Mouse (Mus musculus) heart, embryonic 13.5 days (tissue): ENCODE results near the gene Slc41a3. TPM values are rescaled to one million over a fixed set of nuclear protein-coding genes. Genes with fewer than 3 reads are reported as not detected.
"Not testable (repeated sequence)": the region's sequence is repeated elsewhere in the genome, so short reads cannot be mapped to it uniquely, and the experiment has no call there.

Experiments
- ATAC-seq: fragments of 200-750 bp; cut with Nextera tagmentation; 2 replicates; pipeline ENCODE4 v1.8.0; 2017; ENCODE audit warnings: moderate TSS enrichment; ENCODE audit not compliant: insufficient number of reproducible peaks, low FRiP score, low TSS enrichment; ENCODE audit errors: extremely low read depth
- H3K27ac ChIP-seq: fragments of 300-500 bp; sonication (generic); replicated peaks from 2 replicates; pipeline ENCODE4 v1.5.1; 2015; ENCODE audit warnings: moderate library complexity, mild to moderate bottlenecking, inconsistent platforms
- H3K27me3 ChIP-seq: fragments of 300-500 bp; sonication (generic); replicated peaks from 2 replicates; pipeline ENCODE4 v1.6.1; 2015; ENCODE audit warnings: mild to moderate bottlenecking, inconsistent platforms
- H3K36me3 ChIP-seq: fragments of 300-500 bp; sonication (generic); 2 replicates; pipeline ENCODE4 v1.6.1; 2015; ENCODE audit warnings: mild to moderate bottlenecking, inconsistent platforms
- H3K4me1 ChIP-seq: fragments of 300-500 bp; sonication (generic); 2 replicates; pipeline ENCODE4 v1.6.1; 2015; ENCODE audit warnings: inconsistent platforms
- H3K4me2 ChIP-seq: fragments of 300-500 bp; sonication (generic); 2 replicates; pipeline ENCODE4 v1.6.1; 2015; ENCODE audit warnings: inconsistent platforms, mild to moderate bottlenecking, moderate library complexity
- H3K4me3 ChIP-seq: fragments of 300-500 bp; sonication (generic); 2 replicates; pipeline ENCODE4 v1.5.1; 2015; ENCODE audit warnings: moderate library complexity, mild to moderate bottlenecking, inconsistent platforms
- H3K9ac ChIP-seq: fragments of 300-500 bp; sonication (generic); 2 replicates; pipeline ENCODE4 v1.6.1; 2015; ENCODE audit warnings: inconsistent platforms, mild to moderate bottlenecking, moderate library complexity
- H3K9me3 ChIP-seq: fragments of 300-500 bp; sonication (generic); 2 replicates; pipeline ENCODE4 v1.6.1; 2016; ENCODE audit warnings: inconsistent platforms
- WGBS: fragments of 180-500 bp; shearing (Covaris S2); methylation state at CpG from one replicate; pipeline ENCODE4 v1.1.7; 2015; ENCODE audit warnings: mixed read lengths; 5-methylcytosine and 5-hydroxymethylcytosine counted together
- polyA plus RNA-seq: library from polyadenylated mRNA; unstranded; fragments of >200 nt; fragmentation: Nextera tagmentation; extraction: Ambion mirVana; gene quantifications from 2 replicates; pipeline ENCODE4 v1.2.1, GENCODE M21; 2015

The Slc41a3 gene
- polyA plus RNA-seq, 1 experiment from 2014 or later: 12.1 TPM

- H3K9ac ChIP-seq: no peak overlapping the region
- no peaks in the 10 kb centered on the region for H3K9me3 ChIP-seq
- peak overlapping the region; percentile 28; the same call in 1 of the 2 replicates for H3K4me2 ChIP-seq
- H3K36me3 ChIP-seq: peaks cover 21% of the 10 kb centered on the region
- 79% methylated on average over 7 of the region's 7 CpGs for WGBS
- no peak overlapping the region for H3K4me3 ChIP-seq
- H3K27me3 ChIP-seq: no peaks in the 10 kb centered on the region
- peaks cover 52% of the 10 kb centered on the region for H3K4me1 ChIP-seq
- ATAC-seq: no peak
- no peak overlapping the region for H3K27ac ChIP-seq
Measured at GRCm38 (mm10) chr6:90625207-90625994, 20.9 kb downstream of the Slc41a3 start.

DNA sequence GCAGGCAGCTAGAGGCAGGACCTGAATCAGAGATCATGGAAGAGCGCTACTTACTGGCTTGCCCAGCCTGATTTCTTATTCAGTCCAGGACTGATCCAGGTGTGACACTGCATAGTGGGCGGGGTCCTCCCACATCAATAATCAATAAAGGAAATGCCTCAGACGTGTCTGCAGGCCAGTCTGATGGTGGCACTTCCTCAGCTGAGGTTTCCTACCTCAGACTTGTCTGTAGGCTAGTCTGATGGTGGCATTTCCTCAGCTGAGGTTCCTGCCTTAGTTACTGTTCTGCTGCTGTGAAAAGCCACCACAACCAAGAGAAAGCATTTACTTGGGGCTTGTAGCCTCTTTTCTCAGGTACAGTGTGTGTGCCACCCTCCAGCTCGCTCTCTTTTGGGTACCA, 23.0 kb downstream of the Slc41a3 start:
- ATAC-seq: no peak
- H3K4me1 ChIP-seq: peaks cover 31% of the 10 kb centered on the region
- no peak overlapping the region for H3K4me3 ChIP-seq
- H3K27me3 ChIP-seq: no peaks in the 10 kb centered on the region
- peaks cover 25% of the 10 kb centered on the region for H3K36me3 ChIP-seq
- WGBS: 81% methylated on average over 4 of the region's 4 CpGs
- H3K4me2 ChIP-seq: no peak overlapping the region
- no peak overlapping the region for H3K27ac ChIP-seq
- H3K9me3 ChIP-seq: no peaks in the 10 kb centered on the region
- H3K9ac ChIP-seq: no peak overlapping the region

GRCm38 (mm10) chr6:90629506-90629905, 25.0 kb downstream of the Slc41a3 start:
- Histone ChIP-seq H3K4me2 (no peak overlapping the region), H3K9ac (no peak overlapping the region), H3K4me3 (no peak overlapping the region), H3K4me1 (peaks cover 11% of the 10 kb centered on the region), H3K27me3 (no peaks in the 10 kb centered on the region), H3K9me3 (no peaks in the 10 kb centered on the region), H3K27ac (no peak overlapping the region), H3K36me3 (peaks cover 25% of the 10 kb centered on the region)
- WGBS: 87% methylated on average over 6 of the region's 6 CpGs
- ATAC-seq: no peak

- WGBS: 84% methylated on average over 7 of the region's 7 CpGs
- no peak for ATAC-seq
- Histone ChIP-seq H3K27ac (no peak overlapping the region), H3K4me3 (no peak overlapping the region), H3K9me3 (no peaks in the 10 kb centered on the region), H3K27me3 (no peaks in the 10 kb centered on the region), H3K4me2 (no peak overlapping the region), H3K4me1 (peaks cover 2% of the 10 kb centered on the region), H3K36me3 (peaks cover 24% of the 10 kb centered on the region), H3K9ac (no peak overlapping the region)
Measured at GRCm38 (mm10) chr6:90630427-90630826, 25.9 kb downstream of the Slc41a3 start.

DNA sequence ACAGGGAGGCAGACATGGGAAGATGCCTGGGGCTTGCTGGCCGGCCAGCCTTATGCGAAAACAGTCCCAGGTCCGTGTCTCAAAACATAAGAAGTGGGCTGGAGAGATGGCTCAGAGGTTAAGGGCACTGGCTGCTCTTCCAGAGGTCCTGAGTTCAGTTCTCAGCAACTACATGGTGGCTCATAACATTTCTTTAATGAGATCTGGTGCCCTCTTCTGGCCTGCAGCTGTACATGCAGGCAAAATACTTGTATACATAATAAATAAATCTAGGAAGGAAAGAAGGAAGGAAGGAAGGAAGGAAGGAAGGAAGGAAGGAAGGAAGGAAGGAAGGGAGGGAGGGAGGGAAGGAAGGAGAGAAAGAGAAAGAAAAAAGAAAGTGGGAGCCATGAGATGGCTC, 28.0 kb downstream of the Slc41a3 start:
- not testable (repeated sequence) for H3K4me3 ChIP-seq, H3K4me2 ChIP-seq, ATAC-seq, H3K4me1 ChIP-seq, H3K27ac ChIP-seq, H3K9ac ChIP-seq, H3K27me3 ChIP-seq, H3K9me3 ChIP-seq
- WGBS: 67% methylated on average over 3 of the region's 3 CpGs
- H3K36me3 ChIP-seq: peaks cover 18% of the 10 kb centered on the region

GRCm38 (mm10) chr6:90635081-90635480, 30.6 kb downstream of the Slc41a3 start:
- H3K36me3 ChIP-seq: peaks cover 38% of the 10 kb centered on the region
- no peak overlapping the region for H3K27ac ChIP-seq
- no peaks in the 10 kb centered on the region for H3K9me3 ChIP-seq
- ATAC-seq: no peak
- H3K9ac ChIP-seq: no peak overlapping the region
- WGBS: 29% methylated on average over 4 of the region's 4 CpGs
- H3K4me2 ChIP-seq: no peak overlapping the region
- H3K4me3 ChIP-seq: no peak overlapping the region
- H3K4me1 ChIP-seq: no peaks in the 10 kb centered on the region
- no peaks in the 10 kb centered on the region for H3K27me3 ChIP-seq

- Histone ChIP-seq H3K4me3 (no peak overlapping the region), H3K9ac (no peak overlapping the region), H3K27me3 (no peaks in the 10 kb centered on the region), H3K27ac (no peak overlapping the region), H3K9me3 (no peaks in the 10 kb centered on the region), H3K36me3 (peaks cover 36% of the 10 kb centered on the region), H3K4me1 (no peaks in the 10 kb centered on the region), H3K4me2 (no peak overlapping the region)
- no peak for ATAC-seq
- WGBS: 72% methylated on average over 3 of the region's 3 CpGs
Measured at GRCm38 (mm10) chr6:90635611-90636010, 31.1 kb downstream of the Slc41a3 start.

DNA sequence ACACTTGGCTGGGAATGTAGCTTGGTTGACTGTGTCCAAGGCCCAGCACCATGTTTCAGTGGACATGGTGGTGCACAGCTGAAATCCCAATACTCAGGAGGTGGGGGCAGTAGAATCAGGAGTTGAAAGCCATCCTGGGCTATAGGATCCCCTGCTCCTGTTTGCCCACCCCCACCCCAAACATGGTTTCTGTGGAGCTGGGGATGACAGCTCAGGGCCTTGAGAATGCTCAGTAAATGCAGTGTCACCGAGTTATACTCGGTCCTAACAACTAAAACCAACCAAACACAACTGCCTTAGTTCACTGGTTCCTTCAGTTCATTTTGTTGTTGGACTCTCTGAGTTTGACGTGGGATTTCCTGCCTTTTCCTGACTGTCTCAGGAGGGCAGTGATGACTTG, 38.5 kb downstream of the Slc41a3 start:
- 77% methylated on average over 3 of the region's 3 CpGs for WGBS
- H3K27me3 ChIP-seq: no peaks in the 10 kb centered on the region

DNA sequence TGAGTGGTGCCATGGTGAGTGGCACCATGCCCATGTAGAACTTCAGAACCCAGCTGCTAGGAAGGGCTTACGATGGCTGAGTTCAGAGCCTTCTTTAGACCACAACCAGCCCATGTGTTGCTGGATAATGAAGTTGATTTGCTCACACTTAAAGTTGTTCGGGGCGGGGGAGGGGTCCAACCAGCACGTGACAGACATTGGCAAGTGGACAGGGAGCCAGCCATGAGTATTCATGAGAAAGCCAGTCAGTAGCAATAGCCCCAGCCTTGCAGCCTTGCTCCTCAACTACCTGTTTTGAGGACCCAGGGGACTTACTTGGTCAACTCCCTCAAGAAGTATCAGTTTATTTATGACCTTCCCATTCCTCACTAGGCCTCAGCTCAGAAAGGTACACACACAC, 40.4 kb downstream of the Slc41a3 start:
- Histone ChIP-seq H3K4me3 (no peak overlapping the region), H3K9ac (no peak overlapping the region), H3K4me2 (no peak overlapping the region), H3K27me3 (no peaks in the 10 kb centered on the region), H3K9me3 (no peaks in the 10 kb centered on the region), H3K4me1 (peaks cover 5% of the 10 kb centered on the region; the same call in 1 of the 2 replicates), H3K27ac (no peak overlapping the region), H3K36me3 (peaks cover 24% of the 10 kb centered on the region)
- 70% methylated on average over 4 of the region's 4 CpGs for WGBS
- no peak for ATAC-seq

More for the DNA sequence above, 38.5 kb downstream of the Slc41a3 start:
- Histone ChIP-seq H3K4me1 (peaks cover 5% of the 10 kb centered on the region; the same call in 1 of the 2 replicates), H3K27ac (no peak overlapping the region), H3K9ac (no peak overlapping the region), H3K36me3 (peaks cover 42% of the 10 kb centered on the region), H3K4me3 (no peak overlapping the region), H3K4me2 (no peak overlapping the region), H3K9me3 (no peaks in the 10 kb centered on the region)
- ATAC-seq: no peak

DNA sequence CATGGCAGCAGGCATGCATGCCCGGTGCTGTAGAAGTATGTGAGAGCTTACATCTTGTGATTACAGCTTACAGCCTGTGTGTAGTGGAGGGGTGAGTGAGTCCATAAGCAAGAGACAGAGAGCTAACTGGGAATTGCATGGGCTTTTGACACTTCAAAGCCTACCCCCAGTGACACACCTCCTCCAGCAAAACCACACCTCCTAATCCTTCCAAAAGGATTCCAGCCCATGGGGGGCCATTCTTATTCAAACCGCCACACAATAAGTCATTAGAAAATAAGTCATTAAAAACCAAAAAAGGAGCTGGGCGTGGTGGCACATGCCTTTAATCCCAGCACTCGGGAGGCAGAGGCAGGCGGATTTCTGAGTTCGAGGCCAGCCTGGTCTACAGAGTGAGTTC, 43.9 kb downstream of the Slc41a3 start:
- Histone ChIP-seq H3K27ac (no peak overlapping the region), H3K9ac (no peak overlapping the region), H3K4me3 (no peak overlapping the region), H3K4me1 (peaks cover 10% of the 10 kb centered on the region; the same call in 1 of the 2 replicates), H3K4me2 (no peak overlapping the region), H3K9me3 (no peaks in the 10 kb centered on the region), H3K36me3 (peaks cover 12% of the 10 kb centered on the region), H3K27me3 (no peaks in the 10 kb centered on the region)
- WGBS: 86% methylated on average over 6 of the region's 6 CpGs
- ATAC-seq: no peak

DNA sequence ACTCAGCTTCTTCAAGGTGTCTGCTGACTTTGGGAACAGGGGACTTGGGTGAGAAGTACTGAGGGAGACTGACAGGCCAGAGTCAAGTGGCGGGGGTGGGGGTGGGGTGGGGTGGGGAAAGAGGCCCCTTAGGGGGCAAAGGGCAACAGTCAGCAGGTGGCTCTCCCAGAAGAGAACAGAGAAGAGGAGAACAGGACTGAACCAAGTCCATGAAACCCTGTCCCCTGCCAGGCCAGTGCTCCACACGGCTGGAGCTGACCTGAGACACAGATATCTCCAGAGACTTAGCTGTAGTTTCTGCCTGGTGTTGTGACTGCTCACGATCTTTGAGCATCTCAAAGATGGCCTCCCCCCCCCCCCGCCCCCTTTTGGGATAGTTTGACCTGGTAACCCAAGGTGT, 44.8 kb downstream of the Slc41a3 start:
- no peak for ATAC-seq
- Histone ChIP-seq H3K4me2 (no peak overlapping the region), H3K9me3 (no peaks in the 10 kb centered on the region), H3K4me3 (no peak overlapping the region), H3K27ac (no peak overlapping the region), H3K27me3 (no peaks in the 10 kb centered on the region), H3K9ac (no peak overlapping the region), H3K36me3 (peaks cover 9% of the 10 kb centered on the region), H3K4me1 (peaks cover 10% of the 10 kb centered on the region; the same call in 1 of the 2 replicates)
- WGBS: 64% methylated on average over 3 of the region's 4 CpGs

DNA sequence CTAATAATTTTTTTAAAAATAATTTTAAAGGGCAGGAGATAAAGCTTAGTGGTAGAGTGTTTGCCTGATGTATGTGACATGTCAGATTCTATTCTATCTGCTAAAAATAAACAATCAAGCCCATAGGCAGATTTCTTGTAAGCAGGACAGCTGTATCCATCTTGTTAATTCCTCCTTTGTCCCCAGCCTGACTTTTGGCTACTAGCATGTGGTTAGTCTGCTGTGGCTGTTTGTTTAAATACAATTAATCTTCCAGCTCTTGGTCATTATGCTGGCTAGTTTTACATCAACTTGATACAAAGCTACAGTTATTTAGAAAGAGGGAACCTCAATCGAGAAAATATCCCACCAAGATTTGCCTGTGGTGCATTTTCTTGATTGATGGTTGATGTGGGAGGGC, 46.1 kb downstream of the Slc41a3 start:
- 67% methylated on average over 1 of the region's 1 CpGs for WGBS

More for the DNA sequence above, 46.1 kb downstream of the Slc41a3 start:
- H3K27ac ChIP-seq: no peak overlapping the region
- H3K4me1 ChIP-seq: 0 out of 2 replicates have a peak, but pooled peaks cover 6% of the 10 kb centered on the region
- peaks cover 6% of the 10 kb centered on the region; the same call in 1 of the 2 replicates for H3K36me3 ChIP-seq
- ATAC-seq: no peak
- H3K4me3 ChIP-seq: no peak overlapping the region
- no peak overlapping the region for H3K4me2 ChIP-seq
- no peak overlapping the region for H3K9ac ChIP-seq
- H3K27me3 ChIP-seq: no peaks in the 10 kb centered on the region
- no peaks in the 10 kb centered on the region for H3K9me3 ChIP-seq
